Mouse (Mus musculus) liver, embryonic 14.5 days (tissue): ENCODE results near the gene F11r. TPM values are rescaled to one million over a fixed set of nuclear protein-coding genes. Genes with fewer than 3 reads are reported as not detected.

Source experiments
- ATAC-seq: fragments of 200-750 bp; cut with Nextera tagmentation; 2 replicates; pipeline ENCODE4 v1.8.0; 2017; ENCODE audit warnings: moderate number of reproducible peaks, mild to moderate bottlenecking, moderate library complexity; ENCODE audit not compliant: insufficient read depth
- DNase-seq, 3 experiments: peaks; one replicate each; pipeline ENCODE4 v3.0.0-alpha.2; 2012 to 2013; ENCODE audit warnings: low read depth in 3 of 3, low spot score in 3 of 3
- H3K27ac ChIP-seq: fragments of 300-500 bp; sonication (generic); 2 replicates; pipeline ENCODE4 v1.5.1; 2014; ENCODE audit warnings: moderate library complexity, mild to moderate bottlenecking, control low read depth, inconsistent platforms
- H3K27me3 ChIP-seq: fragments of 300-500 bp; sonication (generic); 2 replicates; pipeline ENCODE4 v1.6.1; 2014; ENCODE audit warnings: mild to moderate bottlenecking, low read length, moderate library complexity; ENCODE audit not compliant: control insufficient read depth, insufficient read depth
- H3K36me3 ChIP-seq: fragments of 300-500 bp; sonication (generic); replicated peaks from 2 replicates; pipeline ENCODE4 v1.6.1; 2014; ENCODE audit warnings: low read depth; ENCODE audit not compliant: control insufficient read depth, insufficient read depth
- H3K4me1 ChIP-seq, 2 experiments: fragments of 200-500 bp in 1 of 2; fragments of 300-500 bp in 1 of 2; sonication (generic) in 1 of 2; replicated peaks; 2 replicates each; pipeline ENCODE4 v1.6.1; 2012 to 2014; ENCODE audit warnings: antibody characterized with exemption in 1 of 2, inconsistent platforms in 1 of 2, low read length in 1 of 2; ENCODE audit not compliant: control insufficient read depth in 2 of 2, insufficient read depth in 2 of 2
- H3K4me2 ChIP-seq: fragments of 300-500 bp; sonication (generic); 2 replicates; pipeline ENCODE4 v1.6.1; 2014; ENCODE audit warnings: low read depth, mild to moderate bottlenecking, control low read depth, moderate library complexity
- H3K4me3 ChIP-seq, 2 experiments: fragments of 200-500 bp in 1 of 2; fragments of 300-500 bp in 1 of 2; sonication (generic) in 1 of 2; 2 replicates each; pipeline ENCODE4 v1.5.1; 2012 to 2014; ENCODE audit warnings: low read depth in 2 of 2, low read length in 2 of 2, mild to moderate bottlenecking in 2 of 2, control low read depth in 1 of 2, inconsistent platforms in 1 of 2, moderate library complexity in 1 of 2; ENCODE audit not compliant: insufficient read depth in 1 of 2
- H3K9ac ChIP-seq: fragments of 300-500 bp; sonication (generic); replicated peaks from 2 replicates; pipeline ENCODE4 v1.6.1; 2014; ENCODE audit warnings: mild to moderate bottlenecking, control low read depth, moderate library complexity
- H3K9me3 ChIP-seq: fragments of 300-500 bp; sonication (generic); 2 replicates; pipeline ENCODE4 v1.6.1; 2016; ENCODE audit warnings: low read length, mixed read lengths; ENCODE audit not compliant: control insufficient read depth
- CTCF ChIP-seq: IDR thresholded peaks from 2 replicates; pipeline ENCODE4 v1.5.1; 2016; ENCODE audit warnings: antibody characterized with exemption, low read depth, control low read depth
- EP300 ChIP-seq: IDR thresholded peaks from 2 replicates; pipeline ENCODE4 v1.6.1; 2016; ENCODE audit warnings: antibody characterized with exemption, low read depth
- WGBS: fragments of 180-500 bp; shearing (Covaris S2); extraction: QIAGEN DNeasy Blood & Tissue Kit; methylation state at CpG from one replicate; pipeline ENCODE4 v1.1.7; 2014; ENCODE audit not compliant: insufficient replicate concordance; 5-methylcytosine and 5-hydroxymethylcytosine counted together
- polyA plus RNA-seq, 2 experiments: library from polyadenylated mRNA; depleted of rRNA in 1 of 2; stranded (reverse) in 1 of 2; unstranded in 1 of 2; fragments of >200 nt; fragmentation: Nextera tagmentation in 1 of 2; extraction: Ambion mirVana in 1 of 2; gene quantifications; 2 replicates each; pipeline versions ENCODE4 v1.2.1 to v1.2.3; 2012 to 2014

The F11r gene
- polyA plus RNA-seq, 2 experiments: 11.9 to 13.6 TPM

GRCm38 (mm10) chr1:171513760-171514159, 76.4 kb downstream of the F11r start:
- Histone ChIP-seq H3K9me3 (no peaks in the 10 kb centered on the region), H3K9ac (no peak overlapping the region), H3K36me3 (no peaks in the 10 kb centered on the region), H3K4me2 (no peak overlapping the region), H3K27ac (no peak overlapping the region), H3K4me3 (no peak overlapping the region), H3K27me3 (no peaks in the 10 kb centered on the region), H3K4me1 (no peaks in the 10 kb centered on the region)
- 78% methylated on average over 1 of the region's 1 CpGs for WGBS
- DNase-seq: no peak
- no peak for ATAC-seq
- TF ChIP-seq CTCF (no peak), EP300 (no peak)

Other genes starting within 250 kb of the F11r start
- gene Pcp4l1, start 241.3 kb upstream of the F11r start, polyA plus RNA-seq (2012; rRNA removed): 0.94 and 1.0 TPM in 2 replicates
- gene Pcp4l1, start 241.3 kb upstream of the F11r start, polyA plus RNA-seq (2014; fragmentation: Nextera tagmentation; extraction: Ambion mirVana): 1.2 and 1.3 TPM in 2 replicates
- gene Nr1i3, start 223.6 kb upstream of the F11r start, polyA plus RNA-seq (2012; rRNA removed): 1.0 TPM in 2 replicates
- gene Nr1i3, start 223.6 kb upstream of the F11r start, polyA plus RNA-seq (2014; fragmentation: Nextera tagmentation; extraction: Ambion mirVana): 0.62 and 0.88 TPM in 2 replicates
- gene Tomm40l, start 215.0 kb upstream of the F11r start, polyA plus RNA-seq (2012; rRNA removed): 9.4 and 11.0 TPM in 2 replicates
- 16.0 and 17.5 TPM in 2 replicates for gene Tomm40l, start 215.0 kb upstream of the F11r start, polyA plus RNA-seq (2014; fragmentation: Nextera tagmentation; extraction: Ambion mirVana)
- gene Apoa2, start 212.5 kb upstream of the F11r start, polyA plus RNA-seq (2012; rRNA removed): 2,859 and 3,167 TPM in 2 replicates
- gene Apoa2, start 212.5 kb upstream of the F11r start, polyA plus RNA-seq (2014; fragmentation: Nextera tagmentation; extraction: Ambion mirVana): 5,173 and 5,415 TPM in 2 replicates
- gene Fcer1g, start 203.2 kb upstream of the F11r start, polyA plus RNA-seq (2012; rRNA removed): 50.1 and 74.3 TPM in 2 replicates
- 87.8 and 104 TPM in 2 replicates for gene Fcer1g, start 203.2 kb upstream of the F11r start, polyA plus RNA-seq (2014; fragmentation: Nextera tagmentation; extraction: Ambion mirVana)
- 0.11 and 0.17 TPM in 2 replicates for gene Adamts4, start 187.1 kb upstream of the F11r start, polyA plus RNA-seq (2012; rRNA removed)
- 0.13 and 0.25 TPM in 2 replicates for gene Adamts4, start 187.1 kb upstream of the F11r start, polyA plus RNA-seq (2014; fragmentation: Nextera tagmentation; extraction: Ambion mirVana)
- 53.6 and 72.4 TPM in 2 replicates for gene Ndufs2, start 186.1 kb upstream of the F11r start, polyA plus RNA-seq (2012; rRNA removed)
- gene Ndufs2, start 186.1 kb upstream of the F11r start, polyA plus RNA-seq (2014; fragmentation: Nextera tagmentation; extraction: Ambion mirVana): 136 TPM in 2 replicates
- gene B4galt3, start 167.2 kb upstream of the F11r start, polyA plus RNA-seq (2012; rRNA removed): 14.5 and 14.7 TPM in 2 replicates
- gene B4galt3, start 167.2 kb upstream of the F11r start, polyA plus RNA-seq (2014; fragmentation: Nextera tagmentation; extraction: Ambion mirVana): 12.7 and 17.3 TPM in 2 replicates
- gene Ppox, start 156.3 kb upstream of the F11r start, polyA plus RNA-seq (2012; rRNA removed): 161 and 178 TPM in 2 replicates
- gene Ppox, start 156.3 kb upstream of the F11r start, polyA plus RNA-seq (2014; fragmentation: Nextera tagmentation; extraction: Ambion mirVana): 170 and 191 TPM in 2 replicates
- gene Usp21, start 149.5 kb upstream of the F11r start, polyA plus RNA-seq (2012; rRNA removed): 17.1 and 18.0 TPM in 2 replicates
- gene Usp21, start 149.5 kb upstream of the F11r start, polyA plus RNA-seq (2014; fragmentation: Nextera tagmentation; extraction: Ambion mirVana): 17.4 and 21.6 TPM in 2 replicates
- 14.5 and 23.3 TPM in 2 replicates for gene Ufc1, start 142.5 kb upstream of the F11r start, polyA plus RNA-seq (2012; rRNA removed)
- gene Ufc1, start 142.5 kb upstream of the F11r start, polyA plus RNA-seq (2014; fragmentation: Nextera tagmentation; extraction: Ambion mirVana): 45.8 and 51.6 TPM in 2 replicates
- 15.3 and 15.8 TPM in 2 replicates for gene Dedd, start 108.4 kb upstream of the F11r start, polyA plus RNA-seq (2012; rRNA removed)
- gene Dedd, start 108.4 kb upstream of the F11r start, polyA plus RNA-seq (2014; fragmentation: Nextera tagmentation; extraction: Ambion mirVana): 16.5 and 18.9 TPM in 2 replicates
- 23.4 and 24.0 TPM in 2 replicates for gene Nit1, start 91.9 kb upstream of the F11r start, polyA plus RNA-seq (2012; rRNA removed)
- 22.1 and 23.3 TPM in 2 replicates for gene Nit1, start 91.9 kb upstream of the F11r start, polyA plus RNA-seq (2014; fragmentation: Nextera tagmentation; extraction: Ambion mirVana)
- 7.9 and 36.2 TPM in 2 replicates for gene Pfdn2, start 91.9 kb upstream of the F11r start, polyA plus RNA-seq (2012; rRNA removed)
- gene Pfdn2, start 91.9 kb upstream of the F11r start, polyA plus RNA-seq (2014; fragmentation: Nextera tagmentation; extraction: Ambion mirVana): 19.9 and 20.7 TPM in 2 replicates
- 0.27 and 0.39 TPM in 2 replicates for gene Klhdc9, start 76.7 kb upstream of the F11r start, polyA plus RNA-seq (2012; rRNA removed)
- 0.49 and 0.70 TPM in 2 replicates for gene Klhdc9, start 76.7 kb upstream of the F11r start, polyA plus RNA-seq (2014; fragmentation: Nextera tagmentation; extraction: Ambion mirVana)
- 0.09 and 0.12 TPM in 2 replicates for gene Nectin4, start 67.4 kb upstream of the F11r start, polyA plus RNA-seq (2012; rRNA removed)
- gene Nectin4, start 67.4 kb upstream of the F11r start, polyA plus RNA-seq (2014; fragmentation: Nextera tagmentation; extraction: Ambion mirVana): 0.04 and 0.06 TPM in 2 replicates
- gene Arhgap30, start 48.6 kb upstream of the F11r start, polyA plus RNA-seq (2012; rRNA removed): 2.2 and 3.0 TPM in 2 replicates
- 1.8 and 1.9 TPM in 2 replicates for gene Arhgap30, start 48.6 kb upstream of the F11r start, polyA plus RNA-seq (2014; fragmentation: Nextera tagmentation; extraction: Ambion mirVana)
- 13.4 and 16.9 TPM in 2 replicates for gene Usf1, start 26.2 kb upstream of the F11r start, polyA plus RNA-seq (2012; rRNA removed)
- gene Usf1, start 26.2 kb upstream of the F11r start, polyA plus RNA-seq (2014; fragmentation: Nextera tagmentation; extraction: Ambion mirVana): 15.0 and 18.9 TPM in 2 replicates
- gene Tstd1, start 18.7 kb upstream of the F11r start, polyA plus RNA-seq (2012; rRNA removed): 0.60 and 0.90 TPM in 2 replicates
- 0.19 and 0.75 TPM in 2 replicates for gene Tstd1, start 18.7 kb upstream of the F11r start, polyA plus RNA-seq (2014; fragmentation: Nextera tagmentation; extraction: Ambion mirVana)
- gene Alyref2, start 65.9 kb downstream of the F11r start, polyA plus RNA-seq (2012; rRNA removed): 1.7 and 2.5 TPM in 2 replicates
- gene Alyref2, start 65.9 kb downstream of the F11r start, polyA plus RNA-seq (2014; fragmentation: Nextera tagmentation; extraction: Ambion mirVana): 2.4 and 2.9 TPM in 2 replicates
- gene Itln1, start 97.8 kb downstream of the F11r start, polyA plus RNA-seq (2012; rRNA removed): not detected in 2 replicates
- gene Itln1, start 97.8 kb downstream of the F11r start, polyA plus RNA-seq (2014; fragmentation: Nextera tagmentation; extraction: Ambion mirVana): not detected in 2 replicates
- gene Cd244a, start 121.7 kb downstream of the F11r start, polyA plus RNA-seq (2012; rRNA removed): 0.09 and 0.12 TPM in 2 replicates
- gene Cd244a, start 121.7 kb downstream of the F11r start, polyA plus RNA-seq (2014; fragmentation: Nextera tagmentation; extraction: Ambion mirVana): 0.22 and 0.24 TPM in 2 replicates
- gene Ly9, start 169.9 kb downstream of the F11r start, polyA plus RNA-seq (2012; rRNA removed): 1.0 and 1.2 TPM in 2 replicates
- gene Ly9, start 169.9 kb downstream of the F11r start, polyA plus RNA-seq (2014; fragmentation: Nextera tagmentation; extraction: Ambion mirVana): 0.18 and 0.20 TPM in 2 replicates
- 0.03 and 0.04 TPM in 2 replicates for gene Slamf7, start 215.5 kb downstream of the F11r start, polyA plus RNA-seq (2012; rRNA removed)
- gene Slamf7, start 215.5 kb downstream of the F11r start, polyA plus RNA-seq (2014; fragmentation: Nextera tagmentation; extraction: Ambion mirVana): 0.17 and 0.25 TPM in 2 replicates
- gene Cd48, start 244.5 kb downstream of the F11r start, polyA plus RNA-seq (2012; rRNA removed): 5.1 and 5.6 TPM in 2 replicates
- 8.9 and 11.2 TPM in 2 replicates for gene Cd48, start 244.5 kb downstream of the F11r start, polyA plus RNA-seq (2014; fragmentation: Nextera tagmentation; extraction: Ambion mirVana)